Mouse (Mus musculus) megakaryocyte, embryonic 14.5 days (primary cell): Measurements from ENCODE around the gene Cfap161.

ENCODE experiments used
- FLI1 ChIP-seq: IDR thresholded peaks from 2 replicates; pipeline ENCODE4 v1.6.1; 2012; ENCODE audit warnings: low read length, inconsistent platforms, mixed read lengths
- GATA1 ChIP-seq: IDR thresholded peaks from 3 replicates; pipeline ENCODE4 v1.6.1; 2012; ENCODE audit warnings: mixed read lengths, low read length, inconsistent platforms, borderline replicate concordance

DNA sequence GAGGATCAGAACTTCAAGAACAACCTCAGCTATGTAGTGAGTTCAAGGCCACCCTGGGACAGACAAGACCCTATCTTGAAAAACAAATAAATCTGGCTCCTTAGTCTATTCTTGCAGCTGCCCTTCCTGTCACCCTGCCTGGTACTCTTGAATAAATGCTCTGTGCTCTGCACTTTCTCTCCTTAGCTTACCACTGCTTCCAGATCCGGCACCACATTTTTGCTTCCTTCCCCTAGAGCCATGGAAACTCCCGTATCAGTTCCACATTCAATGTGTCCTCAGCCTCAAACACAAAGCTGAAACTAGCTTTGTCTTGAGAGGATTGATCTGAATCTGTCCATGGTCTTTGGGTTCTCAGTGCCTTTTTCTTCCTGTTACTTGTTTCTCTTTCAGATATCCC lies 70.1 kb downstream of the Cfap161 start:
- TF ChIP-seq GATA1 (no peak), FLI1 (no peak)
